8 mouse cellular contexts compared by ENCODE assay signal in the genomic region with DNA sequence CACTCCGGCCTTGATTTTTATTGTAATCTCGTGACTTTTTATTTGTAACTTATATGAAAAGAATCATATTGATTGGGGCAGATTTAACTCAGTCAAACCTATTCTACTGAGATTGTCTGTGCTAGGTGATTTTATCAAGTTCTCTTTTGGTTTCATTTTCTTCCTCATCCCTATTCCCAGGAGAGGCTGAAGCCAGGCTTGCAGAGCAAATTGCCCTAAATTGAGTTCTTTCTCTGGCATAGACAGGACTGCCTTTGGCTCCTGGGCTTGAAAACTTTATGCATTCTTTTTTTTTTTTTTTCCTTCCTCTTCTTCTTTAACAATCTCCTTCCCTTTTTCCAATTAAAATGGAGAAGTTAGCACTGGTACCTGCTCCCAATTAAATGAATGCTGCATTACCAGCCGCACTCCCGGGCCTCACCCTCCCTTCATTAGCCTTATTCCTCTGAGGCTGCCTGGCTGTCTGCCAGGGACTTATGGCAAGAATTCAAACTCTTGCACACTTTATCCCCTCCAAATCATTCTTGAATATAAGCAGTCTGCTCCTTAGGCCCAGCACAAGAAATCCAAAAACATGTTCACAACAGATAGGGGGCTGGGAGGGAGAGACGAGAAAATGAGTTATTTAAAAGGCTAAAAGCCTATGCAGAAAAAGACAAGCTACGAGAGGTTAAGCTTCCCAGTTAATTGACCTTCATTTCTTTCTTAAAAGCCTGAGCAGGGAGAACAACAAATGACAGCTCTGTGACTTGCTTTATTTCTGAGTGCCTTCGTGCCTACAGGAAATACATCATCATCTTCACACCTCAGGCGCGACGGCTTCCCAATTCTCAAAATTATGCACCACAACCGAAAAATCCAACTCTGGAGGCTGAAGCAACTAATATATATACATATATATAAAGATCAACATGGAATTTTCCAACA.
A peak's percentile ranks its signal among the peaks of the same experiment; 100 is the strongest.
DNase-seq lines count a peak whose midpoint lies in the region; ATAC-seq and TF ChIP-seq lines count a peak whose summit lies in the region.

No protein-coding gene starts in this region.

- no peaks in the 10 kb centered on the region for H3K4me1 ChIP-seq in heart, embryonic 11.5 days (ENCODE audit: control insufficient read depth, insufficient read depth, low read length)
- H3K4me1 ChIP-seq in embryonic facial prominence, embryonic 13.5 days: 0 out of 2 replicates have a peak, but pooled peaks cover 9% of the 10 kb centered on the region
- no peaks in the 10 kb centered on the region for H3K4me1 ChIP-seq in midbrain, postnatal 0 days (ENCODE audit: insufficient read depth, low read length)

- H3K4me3 ChIP-seq in heart, embryonic 11.5 days (ENCODE audit: low read depth, low read length): no peak overlapping the region
- H3K4me3 ChIP-seq in embryonic facial prominence, embryonic 13.5 days: no peak overlapping the region
- no peak overlapping the region for H3K4me3 ChIP-seq in midbrain, postnatal 0 days (ENCODE audit: low read depth, low read length)

- no peaks in the 10 kb centered on the region for H3K27me3 ChIP-seq in heart, embryonic 11.5 days (ENCODE audit: control insufficient read depth, insufficient read depth, low read length)
- H3K27me3 ChIP-seq in embryonic facial prominence, embryonic 13.5 days: no peaks in the 10 kb centered on the region
- no peaks in the 10 kb centered on the region for H3K27me3 ChIP-seq in midbrain, postnatal 0 days (ENCODE audit: insufficient read depth, low read length)

- TF ChIP-seq CTCF in midbrain, postnatal 0 days (IDR thresholded peaks at IDR 0.05): peak; percentile 15; the same call in 1 of the 2 replicates

- H3K9me3 ChIP-seq in heart, embryonic 11.5 days (replicated peaks; ENCODE audit: control insufficient read depth, low read length): no peaks in the 10 kb centered on the region
- no peaks in the 10 kb centered on the region for H3K9me3 ChIP-seq in embryonic facial prominence, embryonic 13.5 days
- H3K9me3 ChIP-seq in midbrain, postnatal 0 days (ENCODE audit: low read length): no peaks in the 10 kb centered on the region

- H3K36me3 ChIP-seq in heart, embryonic 11.5 days (ENCODE audit: control insufficient read depth, insufficient read depth, low read length): no peaks in the 10 kb centered on the region
- H3K36me3 ChIP-seq in embryonic facial prominence, embryonic 13.5 days: no peaks in the 10 kb centered on the region
- H3K36me3 ChIP-seq in midbrain, postnatal 0 days (ENCODE audit: insufficient read depth, low read length): no peaks in the 10 kb centered on the region

- H3K4me2 ChIP-seq in heart, embryonic 11.5 days: no peak overlapping the region
- peak overlapping the region; percentile 21 for H3K4me2 ChIP-seq in embryonic facial prominence, embryonic 13.5 days
- no peak overlapping the region for H3K4me2 ChIP-seq in midbrain, postnatal 0 days (ENCODE audit: low read depth, low read length, poor library complexity, severe bottlenecking)

- peak; percentile 22 for DNase-seq in heart, postnatal 4 days
- peak; percentile 26 to 33 for DNase-seq in adrenal gland, adult 18-20 months (ENCODE audit: low spot score in 2 of 2)
- DNase-seq in layer of hippocampus, adult 18-20 months (ENCODE audit: low spot score in 2 of 2): peak; percentile 18 to 56
- peak; percentile 71 for DNase-seq in midbrain, postnatal 0 days (ENCODE audit: low spot score)
- DNase-seq in c-Kit-positive CD71-positive TER-119-positive erythroid progenitor cells, embryonic 14.5 days (ENCODE audit: low spot score): no peak
- DNase-seq in heart, adult 11 months: no peak

- H3K27ac ChIP-seq in heart, embryonic 11.5 days (ENCODE audit: low read depth, low read length): no peak overlapping the region
- peak overlapping the region; percentile 8; the same call in 1 of the 2 replicates for H3K27ac ChIP-seq in embryonic facial prominence, embryonic 13.5 days
- peak overlapping the region; percentile 43; the same call in 1 of the 2 replicates for H3K27ac ChIP-seq in midbrain, postnatal 0 days (ENCODE audit: low read depth, low read length)

- WGBS in heart, embryonic 11.5 days (ENCODE audit: insufficient replicate concordance): 71% methylated on average over 11 of the region's 11 CpGs
- 49% methylated on average over 11 of the region's 11 CpGs for WGBS in embryonic facial prominence, embryonic 13.5 days
- WGBS in midbrain, postnatal 0 days: 37% methylated on average over 11 of the region's 11 CpGs

- no peak for ATAC-seq in heart, embryonic 11.5 days (replicated peaks; ENCODE audit: insufficient number of reproducible peaks, low FRiP score, low TSS enrichment)
- ATAC-seq in embryonic facial prominence, embryonic 13.5 days (ENCODE audit: insufficient number of reproducible peaks, insufficient read depth, low FRiP score, low TSS enrichment, low read depth): no peak
- 0 out of 2 replicates have a peak, but pooled peaks have one; percentile 58 for ATAC-seq in midbrain, postnatal 0 days (ENCODE audit: low FRiP score)

- H3K9ac ChIP-seq in heart, embryonic 11.5 days (ENCODE audit: low read depth, low read length): no peak overlapping the region
- no peak overlapping the region for H3K9ac ChIP-seq in embryonic facial prominence, embryonic 13.5 days
- no peak overlapping the region for H3K9ac ChIP-seq in midbrain, postnatal 0 days (replicated peaks; ENCODE audit: low read length, poor library complexity, severe bottlenecking)

Comparison
In these comparisons a context has a peak if more than half of its experiments do, and no peak if none do; other contexts are left out.
1. DNase-seq: peak in heart, postnatal 4 days (single experiment), adrenal gland, adult 18-20 months (2 of 2), layer of hippocampus, adult 18-20 months (2 of 2) and midbrain, postnatal 0 days (single experiment); none in c-Kit-positive CD71-positive TER-119-positive erythroid progenitor cells, embryonic 14.5 days (single experiment) and heart, adult 11 months (single experiment).